Mouse (Mus musculus) erythroblast, embryonic 14.5 days (primary cell): Measurements from ENCODE around the gene Nae1. TPM values are rescaled to one million over a fixed set of nuclear protein-coding genes. Genes with fewer than 3 reads are reported as not detected.
A peak's percentile ranks its signal among the peaks of the same experiment; 100 is the strongest.

Source experiments
- H3K27me3 ChIP-seq: 2 replicates; pipeline ENCODE4 v1.6.1; 2012; ENCODE audit warnings: inconsistent platforms; ENCODE audit not compliant: control insufficient read depth
- H3K36me3 ChIP-seq: 2 replicates; pipeline ENCODE4 v1.6.1; 2012; ENCODE audit warnings: mild to moderate bottlenecking, inconsistent platforms; ENCODE audit not compliant: control insufficient read depth
- H3K4me1 ChIP-seq: 2 replicates; pipeline ENCODE4 v1.6.1; 2012; ENCODE audit warnings: inconsistent platforms; ENCODE audit not compliant: control insufficient read depth
- H3K4me3 ChIP-seq: replicated peaks from 2 replicates; pipeline ENCODE3; 2012; ENCODE audit warnings: moderate library complexity, mild to moderate bottlenecking, inconsistent platforms
- H3K9me3 ChIP-seq: 2 replicates; pipeline ENCODE4 v1.6.1; 2012; ENCODE audit warnings: low read length, inconsistent platforms, mixed read lengths; ENCODE audit not compliant: control insufficient read depth
- GATA1 ChIP-seq: IDR thresholded peaks from 2 replicates; pipeline ENCODE4 v1.6.1; 2012; ENCODE audit warnings: low read length, inconsistent platforms, mixed read lengths
- TAL1 ChIP-seq: IDR thresholded peaks from 3 replicates; pipeline ENCODE4 v1.6.1; 2012; ENCODE audit warnings: low read length, inconsistent platforms, mixed read lengths
- polyA plus RNA-seq: library from polyadenylated mRNA; stranded (reverse); fragments of >175 nt; gene quantifications from 2 replicates; pipeline ENCODE4 v1.2.3, GENCODE M21; 2012

Gene Nae1
- polyA plus RNA-seq, 1 experiment: 0.29 TPM

DNA sequence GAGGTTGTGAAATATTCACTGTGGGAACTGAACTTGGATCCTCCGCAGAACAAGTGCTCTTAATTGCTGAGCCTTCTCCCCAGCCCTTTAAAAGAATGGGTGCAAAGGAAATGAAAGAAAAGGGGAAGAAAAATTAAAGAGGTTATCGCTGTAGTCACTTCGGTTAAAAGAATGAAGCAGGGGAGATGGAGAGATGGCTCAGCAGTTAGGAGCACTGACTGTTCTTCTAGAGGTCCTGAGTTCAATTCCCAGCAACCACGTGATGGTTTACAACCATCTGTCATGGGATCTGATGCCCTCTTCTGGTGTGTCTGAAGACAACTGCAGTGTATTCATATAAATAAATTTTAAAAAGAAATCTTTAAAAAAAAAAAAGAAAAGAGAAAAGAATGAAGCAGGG is 1.6 kb upstream of the Nae1 start:
- Histone ChIP-seq H3K9me3 (no peaks in the 10 kb centered on the region; the same call in 1 of the 2 replicates), H3K4me1 (peaks cover 37% of the 10 kb centered on the region), H3K4me3 (peak overlapping the region; percentile 95), H3K36me3 (peaks cover 2% of the 10 kb centered on the region), H3K27me3 (peaks cover 39% of the 10 kb centered on the region)
- TF ChIP-seq TAL1 (no peak), GATA1 (no peak)

DNA sequence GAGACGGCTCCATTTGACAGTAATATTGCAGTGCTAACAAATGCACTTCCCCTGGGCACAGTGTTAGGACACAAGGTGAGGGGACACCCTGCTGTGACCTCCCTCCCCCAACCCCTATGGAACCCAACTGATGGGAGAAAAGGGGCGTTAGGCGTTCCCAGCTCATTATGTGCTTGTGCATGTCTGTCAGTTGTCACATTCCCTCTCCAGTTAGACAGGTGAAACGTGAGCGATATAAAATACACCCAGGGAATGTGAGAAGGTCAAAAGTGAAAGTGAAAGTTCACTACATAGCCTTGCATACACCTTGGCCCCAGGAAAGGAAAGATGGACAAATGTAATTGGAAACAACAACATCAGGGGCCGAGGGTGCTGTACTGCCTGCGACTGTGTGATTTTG is 941 bp upstream of the Nae1 start:
- H3K9me3 ChIP-seq: no peaks in the 10 kb centered on the region
- H3K4me3 ChIP-seq: peak overlapping the region; percentile 95
- TF ChIP-seq TAL1 (no peak), GATA1 (no peak)

DNA sequence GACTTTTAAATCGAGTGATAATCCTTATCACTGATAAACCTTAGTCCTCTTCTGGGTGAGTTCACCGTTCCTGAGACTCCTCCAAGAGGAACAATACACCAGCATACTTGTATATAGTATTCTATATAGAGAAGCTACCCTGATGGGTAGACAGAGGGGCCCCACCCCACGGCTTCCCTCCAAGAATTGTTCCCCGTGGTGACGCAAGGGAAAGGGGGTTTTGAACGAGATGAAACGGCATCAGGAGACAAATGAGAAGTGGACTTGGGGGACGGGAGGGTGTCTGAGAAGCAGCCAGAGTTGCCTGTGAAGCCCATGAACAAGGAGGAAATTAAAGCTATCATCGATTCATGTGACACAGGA is 323 bp upstream of the Nae1 start:
- peaks cover 9% of the 10 kb centered on the region for H3K36me3 ChIP-seq
- peaks cover 32% of the 10 kb centered on the region for H3K4me1 ChIP-seq
- no peaks in the 10 kb centered on the region for H3K9me3 ChIP-seq
- H3K27me3 ChIP-seq: peaks cover 26% of the 10 kb centered on the region
- H3K4me3 ChIP-seq: peak overlapping the region; percentile 95
- TF ChIP-seq GATA1: no peak
- no peak for TF ChIP-seq TAL1

More for the DNA sequence above, 941 bp upstream of the Nae1 start:
- H3K27me3 ChIP-seq: peaks cover 32% of the 10 kb centered on the region
- peaks cover 32% of the 10 kb centered on the region for H3K4me1 ChIP-seq
- H3K36me3 ChIP-seq: peaks cover 3% of the 10 kb centered on the region

DNA sequence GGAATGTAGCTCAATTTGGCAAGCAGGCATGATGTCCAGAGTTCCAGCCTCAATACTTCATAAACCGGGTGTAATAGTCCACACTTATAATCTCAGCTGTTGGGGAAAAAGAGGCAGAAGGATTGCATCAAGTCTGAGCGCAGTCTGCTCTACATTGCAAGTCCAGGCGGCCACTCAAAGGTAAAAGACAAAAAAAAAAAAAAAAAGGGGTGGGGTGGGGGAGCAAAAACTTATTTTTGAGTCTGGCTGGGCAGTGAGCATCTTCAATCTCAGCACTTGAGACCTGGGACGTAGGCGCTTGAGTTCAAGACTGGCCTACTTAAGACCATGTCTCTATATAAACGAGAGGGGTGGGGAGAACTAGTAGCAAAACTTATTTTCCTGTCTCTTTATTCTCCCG is 886 bp downstream of the Nae1 start:
- TF ChIP-seq TAL1: no peak
- TF ChIP-seq GATA1: no peak
- H3K27me3 ChIP-seq: peaks cover 14% of the 10 kb centered on the region
- H3K36me3 ChIP-seq: peaks cover 17% of the 10 kb centered on the region
- H3K9me3 ChIP-seq: no peaks in the 10 kb centered on the region
- peaks cover 32% of the 10 kb centered on the region for H3K4me1 ChIP-seq
- peak overlapping the region; percentile 95 for H3K4me3 ChIP-seq

DNA sequence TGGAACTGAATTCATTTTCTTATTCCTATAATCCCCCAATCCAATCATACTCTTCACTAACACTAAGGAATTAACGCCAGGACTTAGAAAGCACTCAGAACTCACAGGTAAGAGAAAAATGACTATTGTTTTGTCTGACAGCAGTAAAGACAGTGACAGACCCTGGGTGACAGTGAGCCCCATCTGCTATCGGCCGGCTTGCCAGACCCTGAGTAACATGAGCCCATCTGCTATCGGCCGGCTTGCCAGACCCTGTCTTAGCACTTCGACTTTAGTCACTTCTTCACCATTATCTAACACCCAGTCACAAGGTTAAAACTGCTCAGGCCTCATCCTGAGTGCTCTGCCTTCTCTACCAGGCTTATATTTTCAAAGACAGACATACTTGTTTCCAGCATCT is 4.8 kb downstream of the Nae1 start:
- no peaks in the 10 kb centered on the region for H3K9me3 ChIP-seq
- no peak overlapping the region for H3K4me3 ChIP-seq
- TF ChIP-seq GATA1: no peak
- H3K36me3 ChIP-seq: peaks cover 46% of the 10 kb centered on the region
- H3K4me1 ChIP-seq: peaks cover 18% of the 10 kb centered on the region
- no peaks in the 10 kb centered on the region for H3K27me3 ChIP-seq

DNA sequence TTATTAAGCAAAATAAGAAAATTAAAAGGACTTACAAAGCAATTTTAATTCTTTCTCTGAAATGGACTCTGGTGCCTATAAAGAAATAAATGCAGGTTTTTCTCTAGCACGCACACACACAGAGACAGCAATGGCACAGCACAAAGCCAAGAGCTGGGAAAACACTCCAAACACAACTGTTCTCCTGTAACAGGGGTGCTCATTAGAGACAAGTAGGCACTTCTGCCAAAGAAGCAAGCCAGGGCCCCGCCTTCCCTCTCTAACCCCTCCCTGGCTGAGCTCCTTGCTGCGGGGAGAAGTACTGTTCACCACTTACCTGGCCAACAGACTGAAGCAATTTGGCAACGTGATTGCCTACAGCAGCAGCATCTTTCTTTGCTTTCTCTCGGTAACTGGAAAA is 16.6 kb downstream of the Nae1 start:
- TF ChIP-seq GATA1: no peak
- no peak for TF ChIP-seq TAL1
- no peaks in the 10 kb centered on the region for H3K4me1 ChIP-seq
- no peak overlapping the region for H3K4me3 ChIP-seq
- H3K36me3 ChIP-seq: peaks cover 69% of the 10 kb centered on the region
- no peaks in the 10 kb centered on the region for H3K9me3 ChIP-seq
- no peaks in the 10 kb centered on the region for H3K27me3 ChIP-seq

DNA sequence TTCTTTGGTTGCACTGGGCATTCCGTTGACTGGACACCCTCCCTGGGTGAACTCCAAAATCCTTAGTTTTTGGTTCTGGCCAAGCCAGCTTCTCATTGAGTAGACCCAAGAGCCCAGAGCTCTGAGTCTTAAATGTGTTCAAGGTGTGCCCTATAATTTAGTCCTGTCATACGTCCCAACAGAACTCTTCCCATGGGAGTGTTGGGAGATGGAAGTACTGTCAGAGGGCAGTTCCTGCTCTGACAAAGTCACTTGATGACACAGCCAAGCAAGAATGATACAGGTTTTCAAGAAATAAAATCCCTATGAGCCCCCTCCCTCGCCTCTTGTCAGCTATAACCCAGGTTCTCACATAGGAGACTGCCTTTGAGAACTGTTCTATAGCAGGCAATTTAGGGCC is 24.3 kb downstream of the Nae1 start:
- H3K4me3 ChIP-seq: no peak overlapping the region
- peaks cover 11% of the 10 kb centered on the region for H3K27me3 ChIP-seq
- H3K4me1 ChIP-seq: peaks cover 11% of the 10 kb centered on the region
- H3K9me3 ChIP-seq: no peaks in the 10 kb centered on the region
- peaks cover 27% of the 10 kb centered on the region for H3K36me3 ChIP-seq
- TF ChIP-seq GATA1 (no peak), TAL1 (no peak)

DNA sequence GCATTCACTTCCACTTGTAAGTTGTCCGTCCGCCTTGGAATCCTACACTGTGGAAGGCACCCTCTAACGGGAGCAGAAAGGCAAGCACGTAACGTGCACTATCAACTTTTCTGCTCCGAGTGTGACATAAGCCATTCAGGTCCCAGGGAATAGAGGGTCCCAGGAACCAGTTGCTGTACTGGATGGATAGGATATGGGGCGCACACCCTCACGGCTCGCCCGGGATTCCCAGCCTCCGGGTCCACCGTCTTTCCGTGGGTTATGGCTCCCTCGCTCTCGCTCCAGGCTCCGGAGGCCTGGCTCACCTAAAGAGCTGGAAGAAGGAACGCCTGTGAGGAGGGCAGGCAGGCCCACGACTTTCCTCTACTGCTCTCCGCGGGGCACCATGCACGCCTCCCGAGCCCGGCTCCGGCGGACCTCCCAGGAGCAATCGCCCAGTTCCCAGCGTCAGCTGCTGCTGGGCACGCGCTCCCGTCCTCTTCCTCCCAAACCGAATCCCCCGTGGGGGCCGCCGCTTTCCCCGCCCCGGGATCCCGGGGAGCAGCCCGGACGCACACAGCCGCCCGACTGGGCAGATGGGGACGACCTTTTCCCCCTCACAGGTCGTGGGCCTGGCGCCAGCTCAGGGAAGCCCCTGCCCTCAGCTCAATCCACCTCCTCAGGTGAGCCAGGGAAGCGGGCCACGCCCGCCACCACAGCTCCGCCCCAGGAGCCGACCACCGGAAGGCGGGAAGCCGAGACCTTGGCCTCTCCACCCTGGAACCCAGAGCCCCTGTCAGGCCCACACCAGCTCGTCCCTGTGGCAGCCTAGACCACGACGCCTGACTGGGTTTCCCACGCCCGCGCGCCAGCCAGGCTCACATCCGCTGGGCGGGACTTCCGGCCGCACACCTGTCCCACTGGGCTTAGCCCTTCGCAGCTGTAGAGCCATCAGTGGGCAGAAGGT is 25.1 kb downstream of the Nae1 start, which contains the start of gene Terb1:
TSS of gene Terb1 (minus strand) at position 850 of the 946 bp plus-strand sequence.
- peak within 1 kb of the TSS; percentile 59 for H3K4me3 ChIP-seq
- H3K27me3 ChIP-seq: peaks cover 11% of the 10 kb centered on the region
- H3K9me3 ChIP-seq: no peaks in the 10 kb centered on the region
- H3K36me3 ChIP-seq: peaks cover 20% of the 10 kb centered on the region
- H3K4me1 ChIP-seq: peaks cover 11% of the 10 kb centered on the region
- no peak for TF ChIP-seq GATA1
- TF ChIP-seq TAL1: no peak

DNA sequence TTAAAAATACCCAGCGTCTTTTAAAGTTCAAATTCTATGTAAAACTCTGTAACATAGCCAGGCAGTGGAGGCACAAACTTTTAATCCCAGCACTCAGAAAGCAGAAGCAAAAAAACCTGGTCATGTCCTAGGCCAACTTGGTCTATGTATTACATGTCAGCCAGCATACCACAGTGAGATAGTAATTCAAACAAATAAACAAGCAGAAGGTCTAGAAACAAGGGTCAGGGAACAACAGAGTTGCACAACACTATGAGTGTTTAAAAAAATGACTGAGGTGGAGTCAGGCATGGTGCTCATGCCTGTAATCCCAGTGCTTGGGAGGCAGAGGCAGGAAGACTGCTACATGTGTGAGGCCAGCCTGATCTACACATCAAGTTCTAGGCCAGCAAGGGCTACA is 55.3 kb downstream of the Nae1 start:
- no peak for TF ChIP-seq TAL1
- no peak for TF ChIP-seq GATA1
- no peaks in the 10 kb centered on the region for H3K9me3 ChIP-seq
- no peaks in the 10 kb centered on the region for H3K27me3 ChIP-seq
- H3K4me3 ChIP-seq: no peak overlapping the region
- H3K4me1 ChIP-seq: no peaks in the 10 kb centered on the region
- no peaks in the 10 kb centered on the region for H3K36me3 ChIP-seq
